Mouse (Mus musculus) lung, postnatal 14 days (tissue): ENCODE results near the gene Kcnmb4.

Experiments
- DNase-seq: peaks from one replicate; pipeline ENCODE4 v3.0.0; 2021

The Kcnmb4 gene

DNA sequence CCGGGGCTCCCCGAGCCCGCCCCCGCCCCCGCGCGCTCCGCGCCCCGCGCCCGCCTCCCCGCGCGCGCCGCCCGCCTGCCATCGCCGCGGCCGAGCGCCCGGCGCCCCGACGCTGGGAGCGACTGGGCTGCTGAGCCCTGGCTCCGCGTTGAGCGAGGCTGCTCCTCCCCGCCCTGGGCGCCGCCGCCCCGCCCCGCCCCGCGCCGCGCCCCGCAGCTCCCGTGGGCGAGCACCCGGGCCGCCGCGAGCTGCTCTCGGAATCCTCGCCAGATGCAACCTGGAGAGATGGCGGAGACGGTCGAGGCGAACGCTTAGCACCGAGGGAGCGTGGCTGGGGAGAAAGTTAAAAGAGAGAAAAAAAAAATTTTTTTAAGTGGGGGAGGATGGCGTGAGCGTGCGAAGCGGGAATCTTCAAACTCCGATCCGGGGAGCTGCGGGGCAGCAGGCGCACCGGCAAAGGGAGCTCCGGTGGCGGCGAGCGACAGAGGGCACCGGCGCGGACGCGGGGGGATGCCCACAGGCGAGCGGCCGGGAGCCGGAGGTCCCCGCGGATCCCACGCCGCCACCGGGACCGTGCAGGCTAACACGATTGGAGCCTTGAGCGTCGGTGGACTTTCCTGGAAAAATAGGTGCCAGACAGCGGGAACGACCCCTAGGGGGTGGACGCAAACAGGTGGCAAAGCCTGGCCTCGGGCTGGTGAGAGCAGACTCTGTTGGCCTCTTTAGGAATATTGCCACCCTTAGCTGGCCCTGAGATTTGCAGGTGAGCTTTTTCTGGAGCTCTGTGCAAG, at the start of gene Kcnmb4:
Kcnmb4 (minus strand) TSS at position 120 of the 791 bp plus-strand sequence.
- peak; percentile 31 for DNase-seq

DNA sequence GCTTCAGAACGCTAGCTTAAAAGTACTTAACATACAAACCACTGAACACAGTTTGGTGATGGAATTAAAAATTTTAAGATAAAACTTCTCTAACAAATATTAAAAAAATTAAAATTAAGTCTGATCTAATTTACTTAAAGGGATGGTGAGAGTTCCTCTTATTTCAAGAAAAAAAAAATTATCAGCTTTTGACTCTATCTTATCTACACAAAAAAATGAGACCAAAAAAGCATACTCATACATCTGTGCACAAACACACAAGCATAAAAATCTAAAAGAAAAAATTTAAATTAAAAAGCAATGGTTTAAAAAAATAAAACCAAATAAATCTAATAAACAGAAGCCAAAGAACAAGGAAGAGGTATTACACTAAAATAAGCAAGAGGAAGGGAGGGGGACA, 45.9 kb upstream of the Kcnmb4 start:
- no peak for DNase-seq

DNA sequence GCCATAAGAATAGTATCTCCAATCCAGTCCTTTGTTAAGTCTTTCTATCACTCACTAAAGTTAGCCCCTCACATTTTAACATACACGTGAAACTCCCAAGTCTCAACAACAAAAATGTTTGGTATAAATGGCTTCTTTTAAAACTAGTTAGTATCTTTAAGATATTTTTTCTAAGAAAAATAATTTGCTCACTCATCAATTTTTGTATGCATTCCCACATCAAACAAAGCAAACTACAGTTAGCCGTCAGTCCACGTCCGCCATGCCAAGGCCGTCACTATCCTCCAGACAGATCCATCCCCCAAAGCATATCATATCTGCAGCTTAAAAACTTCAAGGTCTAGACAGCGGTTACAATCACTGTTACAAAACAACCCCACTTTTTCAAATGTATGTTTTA, 41.9 kb upstream of the Kcnmb4 start:
- DNase-seq = no peak

DNA sequence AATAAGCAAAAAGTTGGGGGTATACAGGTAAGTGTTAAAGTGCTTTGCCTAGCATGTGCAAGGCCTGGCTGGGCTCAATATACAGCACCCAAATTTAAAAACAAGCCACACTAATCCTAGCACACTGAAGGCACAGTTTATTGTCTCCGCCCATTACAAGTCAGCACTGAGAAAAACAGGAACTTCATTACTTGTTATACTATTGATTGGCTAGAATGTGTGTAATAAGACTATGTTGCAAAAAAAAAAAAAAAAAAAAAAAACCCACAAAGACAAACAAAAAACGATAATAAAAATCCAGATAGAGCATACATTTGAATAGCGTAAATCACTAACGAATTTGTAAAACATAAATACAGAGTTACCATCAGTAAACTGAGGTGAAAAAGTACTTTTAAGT, 41.5 kb upstream of the Kcnmb4 start:
- no peak for DNase-seq

DNA sequence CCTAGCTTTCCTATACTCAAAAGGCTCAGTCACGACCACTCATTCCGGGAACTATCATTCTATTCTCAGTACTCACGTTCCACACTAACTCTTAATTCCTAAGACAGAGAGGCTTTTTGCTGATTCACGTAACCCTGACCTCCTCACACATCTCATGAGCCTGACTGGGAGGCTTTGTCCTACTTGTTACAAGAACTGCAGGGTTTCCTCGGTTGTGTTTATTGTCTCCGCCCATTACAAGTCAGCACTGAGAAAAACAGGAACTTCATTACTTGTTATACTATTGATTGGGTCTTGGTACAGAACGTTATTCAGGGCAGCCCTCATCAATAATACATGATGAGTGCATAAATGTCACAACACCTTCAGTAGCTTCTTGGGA, 39.6 kb upstream of the Kcnmb4 start:
- no peak for DNase-seq

DNA sequence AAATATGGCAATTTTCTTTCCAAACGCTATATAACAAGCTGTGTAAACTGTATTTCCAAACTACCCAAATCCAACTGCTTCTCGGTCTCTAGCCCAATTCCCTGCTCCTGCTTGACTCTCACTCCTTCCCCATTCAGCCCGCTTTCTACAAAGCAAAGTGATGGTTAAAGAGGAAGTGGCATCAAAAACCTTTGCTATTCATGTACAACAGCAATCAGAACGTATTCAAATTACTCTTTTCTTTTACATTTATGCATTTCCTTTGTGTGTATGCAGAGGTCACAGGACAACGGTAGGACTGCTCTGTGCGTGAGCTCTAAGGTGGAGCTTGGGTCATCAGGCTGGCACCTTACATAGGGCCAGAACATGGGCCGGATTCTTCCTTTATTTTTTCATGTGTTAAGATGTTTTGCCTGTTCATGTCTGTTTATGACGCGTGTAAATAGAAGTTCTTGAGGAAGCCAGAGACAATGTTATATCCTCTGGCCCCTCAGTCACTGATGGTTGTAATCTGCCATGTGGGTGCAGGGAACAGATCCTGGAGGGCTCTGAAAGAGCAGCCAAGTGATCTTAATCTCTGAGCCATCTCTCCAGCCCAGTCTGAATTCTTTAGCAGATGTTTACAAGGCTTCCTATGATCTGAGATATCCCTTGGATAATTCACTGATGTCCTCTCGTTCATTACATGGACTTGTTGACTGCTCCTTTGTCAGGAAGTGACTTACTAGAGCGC, 39.0 kb upstream of the Kcnmb4 start:
- DNase-seq = no peak

DNA sequence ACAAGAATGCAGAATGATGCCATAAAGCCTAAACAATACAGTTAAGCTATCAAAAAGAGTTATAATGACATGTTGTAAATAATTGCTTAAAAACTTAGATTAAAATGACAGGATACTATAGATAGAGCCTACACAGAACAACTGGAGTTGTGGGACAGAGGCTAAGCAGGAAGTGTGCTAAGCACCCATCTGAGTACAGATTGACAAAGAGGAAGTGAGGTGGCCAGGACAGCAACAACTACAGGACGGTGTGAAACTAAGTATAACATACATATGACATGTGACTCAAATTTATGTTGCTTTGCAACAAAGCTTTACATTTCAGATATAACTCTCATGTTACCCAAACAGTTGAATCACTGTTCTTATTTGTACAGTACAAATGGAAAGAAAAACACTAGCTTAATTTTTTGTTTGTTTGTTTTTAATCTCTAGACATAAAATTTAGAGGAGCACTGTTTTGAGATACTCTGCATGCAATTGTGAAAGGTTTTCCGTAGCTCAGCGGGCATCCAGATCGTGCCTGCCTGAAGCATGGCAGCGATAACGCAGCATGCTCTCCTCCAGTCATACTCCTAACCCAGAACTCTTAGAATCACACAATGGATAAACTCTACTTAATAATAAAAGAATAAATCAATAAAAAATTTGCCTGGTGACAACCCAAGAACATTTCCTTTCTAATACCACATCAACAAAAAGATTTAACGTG, 31.8 kb upstream of the Kcnmb4 start:
- no peak for DNase-seq

DNA sequence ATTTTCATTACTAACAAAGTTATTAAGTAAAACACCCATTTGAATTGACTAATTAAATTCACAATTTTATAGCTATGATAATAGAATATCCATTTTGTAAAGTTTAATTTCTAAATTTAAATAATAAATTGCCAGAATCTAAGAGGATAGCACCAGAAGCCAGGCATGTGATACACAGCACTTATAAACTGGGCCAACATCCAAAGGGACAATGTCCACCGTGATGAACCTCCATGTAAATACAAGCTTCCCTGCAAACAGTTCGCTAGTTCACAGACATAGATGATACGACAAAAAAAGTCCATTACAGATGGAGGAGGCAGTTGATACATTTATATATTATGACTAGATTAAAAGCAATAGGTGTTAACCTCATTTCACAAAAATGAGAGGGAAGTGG, 19.1 kb upstream of the Kcnmb4 start:
- no peak for DNase-seq

DNA sequence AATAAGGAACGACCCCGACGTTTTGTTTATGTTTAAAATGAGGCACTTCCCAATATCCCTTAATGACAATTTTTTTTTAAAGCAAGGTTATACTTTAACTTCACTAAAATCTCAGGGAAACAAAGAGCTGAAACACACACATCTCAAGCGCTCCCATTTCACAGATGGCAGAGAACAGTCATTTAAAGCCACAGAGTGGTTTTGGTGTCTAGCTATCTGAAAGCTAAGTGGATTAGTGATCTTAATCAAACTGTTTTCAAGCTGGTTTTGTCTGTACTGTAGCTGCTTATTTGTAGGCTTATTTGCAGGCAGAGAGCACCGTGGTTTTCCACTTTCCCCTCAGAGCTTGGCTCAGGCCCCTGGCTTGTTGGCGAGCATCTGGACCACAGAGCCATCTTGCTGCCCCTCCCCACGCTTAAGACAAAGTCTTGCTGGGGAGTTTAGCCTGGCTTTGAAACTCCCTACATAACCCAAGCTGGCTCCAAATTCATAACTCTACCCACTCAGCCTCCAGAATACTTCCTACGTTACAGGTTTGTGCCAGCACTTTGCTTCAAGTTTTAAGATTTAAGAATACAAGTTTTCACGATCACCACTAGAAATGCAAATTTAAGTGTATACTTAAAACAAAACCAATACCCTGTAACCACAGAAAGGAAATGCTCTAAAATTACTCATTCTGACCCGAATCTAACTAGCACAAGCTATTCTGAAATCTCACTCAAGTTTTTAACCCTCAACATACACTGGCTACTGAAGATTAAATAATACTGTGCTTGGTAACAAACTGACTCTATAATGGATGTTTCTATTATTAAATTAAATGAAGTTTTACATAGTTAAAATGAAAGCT, 13.4 kb upstream of the Kcnmb4 start:
- no peak for DNase-seq

DNA sequence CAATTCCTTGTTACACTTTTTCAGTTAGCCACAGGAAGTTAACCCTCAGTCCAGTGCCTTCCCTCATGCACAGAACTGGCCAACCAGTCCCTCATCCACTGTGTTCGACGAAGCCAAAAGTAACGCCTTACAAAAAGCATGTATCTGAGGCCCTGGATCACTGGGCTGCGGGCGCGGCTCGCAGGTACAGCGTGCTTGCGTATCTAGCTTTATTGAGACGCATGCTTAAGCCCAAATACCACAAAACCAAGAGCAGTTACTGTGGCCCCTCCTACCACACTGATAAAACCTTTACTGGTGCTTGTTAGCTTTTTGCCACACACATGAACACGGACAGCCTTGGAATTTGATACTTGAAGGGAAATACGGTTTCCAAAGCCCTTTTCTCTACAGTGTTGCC, 8.2 kb upstream of the Kcnmb4 start:
- DNase-seq = no peak

DNA sequence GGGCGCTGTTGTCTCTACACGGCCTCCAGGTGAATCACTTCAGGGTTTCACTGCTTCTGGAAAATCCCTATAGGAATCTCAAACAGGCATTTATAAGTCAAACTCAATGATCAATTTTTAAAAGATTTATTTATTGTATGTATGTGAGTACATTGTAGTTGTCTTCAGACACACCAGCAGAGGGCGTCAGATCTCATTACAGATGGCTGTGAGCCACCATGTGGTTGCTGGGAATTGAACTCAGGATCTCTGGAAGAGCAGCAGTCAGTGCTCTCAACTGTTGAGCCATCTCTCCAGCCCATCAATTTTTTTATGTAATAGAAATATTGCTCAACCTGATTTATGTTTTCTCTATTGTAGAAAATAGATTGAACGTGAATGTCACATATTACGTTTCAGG, 7.3 kb upstream of the Kcnmb4 start:
- DNase-seq = no peak

DNA sequence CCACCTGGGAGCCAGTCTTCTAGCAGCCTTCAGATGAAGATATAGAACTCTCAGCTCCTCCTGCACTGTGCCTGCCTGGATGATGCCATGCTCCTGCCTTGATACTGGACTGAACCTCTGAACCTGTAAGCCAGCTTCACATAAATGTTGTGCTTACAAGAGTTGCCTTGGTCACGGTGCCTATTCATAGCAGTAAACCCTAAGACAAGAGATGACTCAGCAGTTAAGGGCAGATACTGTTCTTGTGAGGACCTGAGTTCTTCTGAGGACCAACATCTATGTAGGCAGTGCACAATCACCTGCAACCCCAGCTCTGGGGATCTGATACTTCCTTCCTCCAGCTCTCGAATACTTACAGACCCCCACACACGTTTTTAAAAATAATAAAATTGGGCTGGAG, 2.9 kb upstream of the Kcnmb4 start:
- no peak for DNase-seq

DNA sequence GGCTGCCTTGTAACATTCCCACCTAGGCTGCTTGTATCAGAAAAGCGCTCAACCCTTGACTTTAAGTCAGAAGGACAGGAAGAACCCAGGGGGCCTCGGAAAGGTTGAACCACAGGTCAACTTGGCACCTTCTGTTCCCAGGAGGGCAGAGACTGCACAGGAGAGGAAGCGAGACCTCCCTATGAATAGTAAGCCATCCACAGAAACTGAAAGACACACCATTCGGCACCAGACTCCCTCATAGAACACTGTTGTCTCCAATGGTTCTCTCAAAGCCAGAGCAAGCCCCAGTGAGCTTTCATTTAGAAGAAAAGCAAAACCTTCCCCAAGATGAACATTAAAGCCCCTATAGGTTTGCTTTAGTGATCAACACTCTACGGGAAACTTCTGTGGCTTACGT, 2.0 kb upstream of the Kcnmb4 start:
- no peak for DNase-seq

DNA sequence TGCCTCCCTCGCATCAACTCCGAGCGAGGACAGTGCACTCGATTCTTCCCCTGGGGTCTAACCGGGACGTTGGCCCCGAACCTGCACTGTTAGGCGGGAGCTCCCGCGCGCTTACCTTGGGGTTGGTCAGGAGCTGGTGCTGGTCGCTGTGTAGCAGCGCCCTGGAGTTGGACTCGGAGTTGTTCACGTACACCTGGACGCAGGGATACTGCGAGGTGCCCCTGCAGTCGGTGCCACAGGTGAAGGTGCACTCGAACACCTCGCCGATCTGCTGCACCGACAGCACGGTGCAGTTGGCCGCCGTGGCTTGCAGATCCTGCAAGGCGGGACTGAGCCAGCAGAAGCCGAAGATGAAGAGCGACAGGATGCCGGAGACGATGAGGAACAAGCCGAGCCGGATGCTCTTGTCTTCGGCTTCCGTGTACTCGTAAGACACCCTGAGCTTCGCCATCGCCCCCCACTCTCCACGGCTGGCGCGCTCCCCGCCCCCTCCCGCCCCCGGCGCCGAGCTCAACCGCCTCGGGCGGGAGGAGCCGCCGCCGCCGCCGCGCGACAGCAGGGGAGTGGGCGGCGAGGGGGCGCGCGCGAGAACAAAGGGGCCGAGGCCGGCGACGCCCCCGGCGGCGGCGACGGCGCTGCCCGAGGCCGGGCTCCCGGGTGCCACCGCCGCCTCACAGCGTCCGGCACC, 463 bp downstream of the Kcnmb4 start:
- DNase-seq = peak; percentile 16

DNA sequence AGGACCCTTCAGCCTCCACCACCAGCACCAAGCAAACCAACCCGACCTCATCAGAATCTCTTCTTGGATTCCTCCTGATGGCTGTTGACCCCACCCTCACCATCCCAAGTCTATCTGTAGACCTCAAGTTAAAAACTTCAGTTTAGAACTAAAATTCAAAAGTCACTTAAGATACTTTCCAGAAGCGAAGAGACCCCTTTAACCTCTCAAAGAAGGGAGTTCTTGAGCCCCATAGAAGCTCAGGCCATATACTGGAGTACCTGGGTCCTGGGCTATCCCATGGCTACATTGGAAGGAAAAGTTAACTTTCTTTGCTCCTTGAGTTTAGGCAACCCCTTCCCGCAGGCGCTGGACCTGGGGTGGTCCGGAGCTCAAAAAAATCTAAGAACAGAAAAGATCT, 1.1 kb downstream of the Kcnmb4 start:
- no peak for DNase-seq

DNA sequence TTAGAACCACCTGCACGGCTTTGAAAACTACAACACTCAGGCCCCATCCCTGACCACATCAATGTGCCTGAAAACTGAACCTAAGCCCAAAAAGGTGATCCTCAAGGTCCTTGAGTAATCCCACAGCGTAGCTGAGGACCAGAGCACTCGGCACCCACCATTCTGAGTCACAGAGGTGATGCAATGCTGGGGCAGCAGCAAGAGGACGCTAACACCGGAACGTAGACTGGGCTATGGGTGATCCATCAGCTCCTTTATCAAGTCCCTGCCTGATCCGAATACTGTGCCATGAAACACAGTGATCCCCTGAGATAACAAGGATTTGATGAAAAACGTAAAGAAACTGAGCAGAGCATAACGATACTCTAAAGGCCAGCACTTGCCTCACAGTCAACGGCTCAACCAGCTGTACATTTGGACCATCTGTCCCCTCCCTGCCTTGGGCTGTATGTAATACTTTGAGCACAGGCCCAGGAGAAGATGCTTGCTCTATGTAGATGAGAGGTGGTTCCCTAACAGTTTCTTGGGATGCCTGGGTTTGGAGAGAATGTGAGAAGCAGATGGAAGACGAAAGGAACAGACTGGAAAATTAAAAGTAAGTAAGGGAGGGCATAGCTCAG, 3.3 kb downstream of the Kcnmb4 start:
- no peak for DNase-seq

DNA sequence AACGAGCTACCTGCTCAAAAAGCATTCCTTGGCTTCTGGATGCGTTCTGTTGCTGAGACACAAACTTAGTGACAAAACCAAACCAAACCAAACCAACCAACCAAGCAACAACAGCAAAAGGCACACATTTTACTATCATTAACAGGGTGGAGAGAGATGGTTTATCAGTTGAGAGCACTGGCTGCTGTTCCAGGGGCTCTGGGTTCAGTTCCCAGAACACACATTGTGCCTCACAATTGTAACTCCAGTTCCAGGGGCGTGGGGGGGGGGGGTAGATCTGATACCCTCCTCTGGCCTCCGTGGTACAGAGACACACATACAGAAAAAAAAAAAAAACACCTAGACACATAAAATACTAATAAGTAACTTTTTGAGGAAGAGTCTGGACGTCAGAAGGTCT, 5.6 kb downstream of the Kcnmb4 start:
- no peak for DNase-seq

DNA sequence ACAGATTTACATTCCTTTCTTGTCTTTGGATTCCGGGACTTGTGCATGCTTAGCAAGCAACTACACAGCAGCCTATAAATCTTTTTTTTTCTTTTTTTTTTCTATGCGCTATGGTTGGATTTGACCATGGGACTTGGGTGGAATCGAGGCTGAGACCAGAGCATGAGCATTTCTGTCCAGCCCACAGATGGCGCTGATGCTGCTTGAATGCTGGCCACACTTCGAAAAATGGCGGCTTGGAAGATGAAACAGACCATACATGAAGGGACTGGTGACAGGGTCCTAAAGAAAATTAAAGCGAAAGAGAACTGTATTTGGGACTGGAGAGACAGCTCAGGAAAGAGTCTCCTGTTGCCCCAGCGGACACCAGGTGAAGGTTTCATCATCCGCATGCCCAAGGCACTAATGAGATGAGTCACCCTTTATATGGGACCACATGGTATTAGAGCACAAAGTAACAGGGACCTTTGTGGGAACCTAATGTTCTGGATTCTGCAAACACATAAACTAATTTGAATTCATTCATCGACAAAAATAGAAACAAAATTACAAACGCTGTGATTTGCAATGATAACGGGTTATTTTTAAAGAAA, 9.8 kb downstream of the Kcnmb4 start:
- DNase-seq = no peak

DNA sequence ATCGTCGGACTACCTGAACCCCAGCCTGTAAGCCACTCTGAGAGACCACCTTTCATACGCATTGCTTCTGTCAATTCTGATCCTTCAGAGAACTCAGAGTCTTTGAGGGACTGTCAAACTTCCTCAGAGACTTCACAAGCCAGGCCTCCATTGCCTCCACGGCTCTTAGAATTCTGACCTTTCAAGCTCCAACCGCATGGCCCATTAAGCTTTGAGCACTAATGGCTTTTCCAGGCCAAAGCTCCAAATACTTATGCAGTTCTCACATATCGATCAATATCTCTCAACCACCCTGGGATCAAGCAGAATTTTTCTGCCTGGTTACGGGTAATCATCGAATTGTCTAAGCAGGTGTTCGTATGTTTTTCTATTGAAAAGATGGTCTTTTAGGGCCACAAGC, 12.2 kb downstream of the Kcnmb4 start:
- DNase-seq = no peak

DNA sequence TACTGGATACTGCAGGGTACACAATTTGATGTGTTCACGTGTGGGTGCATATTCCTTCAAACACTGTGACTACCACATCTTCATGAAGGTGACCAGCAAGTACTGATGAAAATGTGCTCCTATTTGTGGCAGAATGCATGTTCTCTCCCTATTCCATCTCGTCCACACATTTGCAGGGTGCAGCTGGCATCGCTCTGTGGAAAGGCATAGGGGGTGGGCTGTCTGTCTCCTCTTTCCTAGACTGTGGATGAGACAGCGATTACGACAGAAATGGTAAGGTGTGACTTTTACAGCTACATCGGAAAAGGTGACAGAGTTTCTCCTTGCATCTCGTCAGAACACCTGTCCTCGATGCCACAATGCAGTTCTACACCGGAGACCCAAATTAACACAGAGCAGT, 14.9 kb downstream of the Kcnmb4 start:
- DNase-seq = no peak

DNA sequence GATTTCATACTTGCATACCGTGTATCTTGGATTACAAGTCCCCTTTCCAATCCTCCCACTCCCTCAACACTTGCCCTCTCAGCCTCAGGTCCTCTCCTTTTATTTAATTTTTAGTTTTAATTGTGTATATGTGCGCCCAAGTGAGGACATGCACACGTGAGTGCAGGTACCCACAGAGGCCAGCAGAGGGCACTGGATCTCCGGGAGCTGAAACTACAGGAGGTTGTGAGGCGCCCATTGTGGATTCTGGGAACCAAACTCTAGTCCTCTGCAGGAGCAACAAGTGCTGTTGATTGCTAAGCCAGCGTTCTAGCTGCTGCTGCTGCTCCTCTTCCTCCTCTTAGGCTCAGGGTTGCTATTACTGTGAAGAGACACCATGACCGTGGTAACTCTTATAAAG, 20.9 kb downstream of the Kcnmb4 start:
- DNase-seq = no peak

DNA sequence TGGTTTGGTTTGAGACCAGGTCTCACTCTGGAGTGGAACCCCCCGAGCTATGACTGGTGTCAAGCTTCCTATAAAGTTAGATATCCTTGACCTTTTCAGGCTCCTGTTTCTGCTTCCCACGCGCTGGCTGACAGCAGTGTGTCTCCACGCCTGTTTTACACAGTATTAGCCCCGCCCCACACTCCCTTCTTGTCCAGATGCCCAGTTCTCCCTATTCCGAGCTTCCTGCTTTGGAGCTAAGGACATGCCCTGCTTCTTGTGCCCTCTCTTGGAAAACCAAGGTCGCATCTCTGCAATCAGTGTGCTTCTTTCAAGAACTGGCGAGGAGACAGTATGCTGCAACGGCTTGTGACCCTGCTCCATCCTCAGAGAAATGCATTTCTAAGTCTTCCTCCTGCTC, 23.1 kb downstream of the Kcnmb4 start:
- no peak for DNase-seq
